Mouse (Mus musculus): ENCODE data around the gene Trim67. TPM values are rescaled to one million over a fixed set of nuclear protein-coding genes. Genes with fewer than 3 reads are reported as not detected.

Trim67 gene
- 0.05 and 0.10 TPM in 2 replicates for polyA plus RNA-seq (2016; fragmentation: Nextera tagmentation; extraction: Ambion mirVana)

DNA sequence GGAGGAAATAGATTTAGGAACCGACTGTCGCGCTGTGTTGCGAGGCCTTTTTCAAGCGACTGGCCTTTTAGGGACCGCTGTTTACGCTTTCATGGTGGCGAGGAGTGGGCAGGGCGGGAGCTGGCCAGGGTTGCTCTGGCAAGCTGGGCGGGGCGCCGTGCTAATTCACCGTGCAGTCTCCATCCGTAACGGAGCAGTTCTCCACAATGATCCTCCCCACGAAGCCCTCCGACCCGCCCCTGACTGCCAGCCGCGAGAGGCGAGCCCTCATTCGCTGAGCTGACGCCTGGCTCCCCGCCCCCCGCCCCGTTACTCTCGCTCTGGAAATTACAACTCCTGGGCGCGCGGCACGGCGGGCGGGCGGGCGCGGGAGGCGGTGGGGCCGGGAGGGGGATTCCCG lies at the start of gene Trim67:
Trim67 (plus strand) TSS at position 385 of the 400 bp plus-strand sequence.
- DNase-seq (ENCODE audit: low spot score): peak; percentile 92
- Histone ChIP-seq H3K36me3 (no peaks in the 10 kb centered on the region), H3K27me3 (ENCODE audit: insufficient read depth, poor library complexity, severe bottlenecking) (peaks cover 71% of the 10 kb centered on the region), H3K4me3 (peak within 1 kb of the TSS; percentile 72), H3K27ac (peak within 1 kb of the TSS; percentile 60), H3K9me3 (no peaks in the 10 kb centered on the region), H3K4me1 (peaks cover 36% of the 10 kb centered on the region)
- 1% methylated on average over 39 of the region's 39 CpGs for WGBS

DNA sequence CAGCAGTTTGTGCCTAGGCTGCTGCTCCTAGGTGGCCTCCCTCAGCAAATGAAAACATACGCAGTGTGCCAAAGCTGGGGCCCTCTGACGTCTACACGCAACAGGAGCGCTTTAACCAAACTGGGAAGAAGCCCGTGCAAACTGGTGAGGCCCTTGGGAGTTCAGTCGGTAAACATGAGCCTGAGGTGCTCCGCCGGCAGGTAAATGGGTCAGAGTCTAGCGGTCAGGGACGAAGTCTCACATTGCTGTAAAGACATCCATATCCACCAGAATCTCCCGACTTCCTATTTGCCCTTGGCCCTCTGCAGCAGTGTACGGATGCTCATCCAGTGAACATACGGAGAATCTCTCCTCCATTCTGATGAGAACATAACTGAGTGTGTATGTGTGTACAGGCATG lies 46.2 kb upstream of the Trim67 start:
- DNase-seq (ENCODE audit: low spot score): no peak
- no peaks in the 10 kb centered on the region for H3K36me3 ChIP-seq
- peaks cover 34% of the 10 kb centered on the region for H3K4me1 ChIP-seq
- H3K27ac ChIP-seq: no peak overlapping the region
- H3K9me3 ChIP-seq: no peaks in the 10 kb centered on the region
- H3K27me3 ChIP-seq (ENCODE audit: insufficient read depth, poor library complexity, severe bottlenecking): peaks cover 27% of the 10 kb centered on the region
- H3K4me3 ChIP-seq: no peak overlapping the region
- 74% methylated on average over 13 of the region's 13 CpGs for WGBS

DNA sequence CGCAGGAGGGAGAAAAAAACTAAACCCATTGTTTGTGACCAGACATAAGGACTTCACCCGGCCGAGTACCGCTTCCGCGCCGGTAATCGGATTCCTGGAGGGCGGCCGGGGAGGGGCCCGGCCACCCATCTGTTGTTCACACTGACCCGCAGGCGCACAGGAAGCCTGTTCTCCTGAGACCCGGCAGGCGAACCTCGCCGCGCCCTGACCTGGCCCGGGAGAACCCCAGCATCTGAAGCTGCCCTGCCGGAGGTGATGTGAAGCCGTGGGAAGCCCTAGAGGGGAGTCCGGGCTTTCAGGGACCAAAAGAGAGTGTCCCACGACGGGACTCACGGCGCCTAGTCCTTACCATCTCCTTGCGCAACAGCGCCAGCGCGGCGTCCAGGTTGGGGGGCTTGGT lies 41.7 kb upstream of the Trim67 start:
- H3K27ac ChIP-seq: peak overlapping the region; percentile 77
- H3K4me3 ChIP-seq: peak overlapping the region; percentile 82
- H3K27me3 ChIP-seq (ENCODE audit: insufficient read depth, poor library complexity, severe bottlenecking): peaks cover 51% of the 10 kb centered on the region
- no peaks in the 10 kb centered on the region for H3K36me3 ChIP-seq
- H3K9me3 ChIP-seq: no peaks in the 10 kb centered on the region
- WGBS: 1% methylated on average over 31 of the region's 31 CpGs
- peak; percentile 80 for DNase-seq (ENCODE audit: low spot score)
- H3K4me1 ChIP-seq: peaks cover 46% of the 10 kb centered on the region

DNA sequence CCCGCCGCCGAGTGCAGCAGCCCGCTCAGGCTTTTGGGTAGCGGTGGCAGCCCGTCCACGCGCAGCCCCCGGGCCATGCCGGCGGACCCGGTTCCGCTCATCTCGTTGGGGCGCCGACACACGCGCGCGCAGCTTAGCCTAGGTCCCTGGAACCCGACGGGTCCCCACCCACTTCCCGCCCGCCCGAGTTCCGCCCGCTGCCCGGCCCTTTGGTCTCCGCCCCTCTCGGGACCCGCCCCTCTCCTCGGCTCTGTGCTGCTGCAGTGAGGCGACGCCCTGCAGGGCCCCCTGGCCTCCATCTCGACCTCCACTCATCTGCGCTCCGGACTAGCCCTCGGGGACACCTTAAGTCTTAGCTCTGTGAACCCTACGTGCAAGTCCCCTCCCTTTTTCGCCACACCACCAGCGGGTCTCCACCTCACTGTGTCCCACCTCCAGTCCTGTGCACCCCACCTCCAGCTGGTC lies 41.2 kb upstream of the Trim67 start, which contains the start of gene Fam89a:
Fam89a (minus strand) TSS at position 124 of the 465 bp plus-strand sequence.
- Histone ChIP-seq H3K9me3 (no peaks in the 10 kb centered on the region), H3K36me3 (no peaks in the 10 kb centered on the region), H3K27ac (peak within 1 kb of the TSS; percentile 77), H3K4me3 (peak within 1 kb of the TSS; percentile 82), H3K4me1 (peaks cover 42% of the 10 kb centered on the region), H3K27me3 (ENCODE audit: insufficient read depth, poor library complexity, severe bottlenecking) (peaks cover 53% of the 10 kb centered on the region)
- peak; percentile 91 for DNase-seq (ENCODE audit: low spot score)
- WGBS: under 1% methylated on average over 25 of the region's 41 CpGs

DNA sequence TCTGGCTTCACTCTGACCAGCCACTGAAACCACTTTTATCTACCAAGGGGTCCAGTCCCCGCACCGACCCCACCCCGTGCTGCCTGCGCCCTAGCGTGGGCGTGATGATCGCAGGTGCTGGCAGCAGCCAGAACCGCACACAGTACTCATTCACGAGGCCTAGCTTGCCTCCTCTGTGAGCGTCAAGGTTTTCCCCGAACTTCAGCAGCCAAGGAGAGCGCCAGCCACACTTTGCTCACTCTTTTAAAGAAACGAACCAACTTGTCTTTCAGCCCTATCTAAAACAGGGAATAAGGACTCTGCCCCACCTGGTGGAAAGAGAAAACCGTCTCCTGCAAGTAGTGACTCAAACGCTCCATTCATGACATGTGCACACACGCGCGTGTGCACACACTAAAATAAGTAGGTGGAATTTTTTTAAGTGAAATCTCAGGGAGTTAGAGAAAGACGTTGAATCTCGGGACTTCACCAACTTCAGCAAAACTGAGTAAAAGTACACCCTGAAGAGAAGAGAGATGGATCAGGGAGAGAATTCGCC lies 40.5 kb upstream of the Trim67 start:
- Histone ChIP-seq H3K9me3 (no peaks in the 10 kb centered on the region), H3K27ac (peak overlapping the region; percentile 77; the same call in 1 of the 2 replicates), H3K4me3 (peak overlapping the region; percentile 82), H3K27me3 (ENCODE audit: insufficient read depth, poor library complexity, severe bottlenecking) (peaks cover 53% of the 10 kb centered on the region), H3K36me3 (no peaks in the 10 kb centered on the region), H3K4me1 (peaks cover 42% of the 10 kb centered on the region)
- no peak for DNase-seq (ENCODE audit: low spot score)
- WGBS: 36% methylated on average over 21 of the region's 21 CpGs

DNA sequence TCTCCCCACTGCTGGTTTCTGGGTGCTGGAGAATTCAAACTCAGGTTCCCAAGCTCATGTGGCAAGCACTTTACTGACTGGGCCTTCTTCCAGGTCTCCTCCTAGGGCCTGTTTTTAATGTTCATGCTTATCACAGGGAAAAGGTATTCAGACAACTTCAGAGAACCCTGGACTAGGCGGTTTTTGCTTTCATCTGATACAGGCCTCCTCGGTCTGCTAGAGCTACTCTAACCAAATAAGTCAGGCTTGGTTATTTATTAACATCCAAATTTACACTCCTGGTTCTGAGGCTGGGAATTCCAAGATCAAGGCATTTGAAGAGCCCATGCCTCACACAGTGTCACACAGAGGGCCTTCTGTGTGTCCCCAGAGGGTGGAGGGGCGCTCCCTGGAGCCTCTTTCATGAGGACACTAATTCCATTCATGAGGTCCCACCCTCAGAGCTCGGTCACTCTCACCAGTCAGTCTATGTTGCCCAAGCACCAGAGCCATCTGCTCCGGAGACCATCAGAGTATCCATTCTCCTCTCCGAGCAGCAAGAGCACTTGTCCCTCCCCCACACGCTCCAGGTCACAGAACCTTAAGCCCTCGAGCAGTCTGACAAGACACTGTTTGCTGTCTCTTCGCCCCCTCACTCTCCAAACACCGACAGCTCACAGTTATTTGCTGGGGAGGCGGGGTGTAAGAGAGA lies 38.6 kb upstream of the Trim67 start:
- Histone ChIP-seq H3K27me3 (ENCODE audit: insufficient read depth, poor library complexity, severe bottlenecking) (peaks cover 48% of the 10 kb centered on the region), H3K4me1 (peaks cover 42% of the 10 kb centered on the region), H3K4me3 (no peak overlapping the region), H3K9me3 (no peaks in the 10 kb centered on the region), H3K36me3 (no peaks in the 10 kb centered on the region), H3K27ac (no peak overlapping the region)
- DNase-seq (ENCODE audit: low spot score): no peak
- WGBS: 17% methylated on average over 11 of the region's 11 CpGs

DNA sequence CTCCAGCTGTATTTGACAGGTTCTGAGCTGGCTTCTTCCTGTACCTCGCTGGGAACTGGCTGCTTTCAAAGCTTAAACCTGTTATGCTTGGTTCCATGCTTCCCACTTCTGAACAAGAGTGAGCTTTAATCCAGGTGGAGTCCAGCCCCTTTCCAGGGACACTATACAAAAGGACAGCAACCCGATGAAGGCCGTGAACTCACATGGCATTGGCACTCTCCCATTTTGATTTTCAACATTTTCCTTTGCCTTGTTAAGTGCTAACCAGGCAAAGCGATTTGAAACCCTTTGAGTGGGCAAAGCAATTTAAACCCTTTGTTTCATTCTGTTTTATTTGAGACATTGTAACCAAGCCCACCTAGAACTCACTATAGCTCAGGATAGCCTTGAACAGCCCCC lies 38.1 kb upstream of the Trim67 start:
- Histone ChIP-seq H3K4me3 (no peak overlapping the region), H3K4me1 (peaks cover 40% of the 10 kb centered on the region), H3K36me3 (no peaks in the 10 kb centered on the region), H3K9me3 (no peaks in the 10 kb centered on the region), H3K27ac (no peak overlapping the region), H3K27me3 (ENCODE audit: insufficient read depth, poor library complexity, severe bottlenecking) (peaks cover 44% of the 10 kb centered on the region)
- no peak for DNase-seq (ENCODE audit: low spot score)
- WGBS: 43% methylated on average over 4 of the region's 4 CpGs

DNA sequence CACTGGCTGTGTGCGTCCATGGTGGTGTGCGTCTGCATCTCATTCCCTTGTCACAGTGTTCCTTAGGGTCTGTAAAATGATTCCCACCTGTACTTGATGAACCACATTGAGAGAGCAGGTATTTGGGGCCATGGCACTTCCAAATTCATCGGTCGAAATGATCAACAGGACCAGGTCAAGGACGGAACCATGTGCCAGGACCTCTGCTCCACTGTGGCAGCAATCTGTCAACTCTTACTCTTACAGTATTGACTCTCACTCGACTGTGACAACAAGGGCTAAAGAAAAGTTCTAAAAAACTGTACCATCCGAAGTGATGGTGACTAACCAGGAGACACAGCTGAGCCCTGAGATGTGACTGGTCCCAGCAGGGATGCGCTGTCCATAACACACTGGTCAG lies 37.4 kb upstream of the Trim67 start:
- no peak overlapping the region for H3K27ac ChIP-seq

DNA sequence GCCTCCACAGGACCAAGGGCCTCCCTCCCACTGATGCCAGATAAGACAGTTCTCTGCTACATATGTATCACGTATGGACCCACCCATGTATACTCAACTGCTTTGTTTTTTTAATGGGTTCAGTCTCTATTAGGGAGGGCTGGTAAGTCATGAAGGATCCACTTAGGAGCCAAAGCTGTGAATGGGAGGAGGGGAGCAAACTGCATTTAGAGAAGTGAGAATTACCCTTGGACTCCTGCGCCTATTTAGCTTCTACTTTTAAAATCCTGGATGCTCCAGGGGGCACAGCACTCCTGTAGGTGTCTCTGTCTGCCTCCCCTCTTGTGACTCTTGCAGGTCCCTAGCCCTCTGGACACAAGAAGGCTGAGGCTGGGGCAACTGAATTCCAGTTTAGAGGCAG lies 36.7 kb upstream of the Trim67 start:
- WGBS: 45% methylated on average over 2 of the region's 2 CpGs
- peaks cover 30% of the 10 kb centered on the region for H3K27me3 ChIP-seq (ENCODE audit: insufficient read depth, poor library complexity, severe bottlenecking)
- no peak for DNase-seq (ENCODE audit: low spot score)
- no peak overlapping the region for H3K4me3 ChIP-seq
- peaks cover 28% of the 10 kb centered on the region for H3K4me1 ChIP-seq
- H3K36me3 ChIP-seq: no peaks in the 10 kb centered on the region
- H3K27ac ChIP-seq: no peak overlapping the region
- no peaks in the 10 kb centered on the region for H3K9me3 ChIP-seq

More for the DNA sequence above, 37.4 kb upstream of the Trim67 start:
- peaks cover 37% of the 10 kb centered on the region for H3K27me3 ChIP-seq (ENCODE audit: insufficient read depth, poor library complexity, severe bottlenecking)
- 80% methylated on average over 8 of the region's 8 CpGs for WGBS
- H3K9me3 ChIP-seq: no peaks in the 10 kb centered on the region
- no peak overlapping the region for H3K4me3 ChIP-seq
- H3K4me1 ChIP-seq: peaks cover 33% of the 10 kb centered on the region
- no peaks in the 10 kb centered on the region for H3K36me3 ChIP-seq
- no peak for DNase-seq (ENCODE audit: low spot score)

DNA sequence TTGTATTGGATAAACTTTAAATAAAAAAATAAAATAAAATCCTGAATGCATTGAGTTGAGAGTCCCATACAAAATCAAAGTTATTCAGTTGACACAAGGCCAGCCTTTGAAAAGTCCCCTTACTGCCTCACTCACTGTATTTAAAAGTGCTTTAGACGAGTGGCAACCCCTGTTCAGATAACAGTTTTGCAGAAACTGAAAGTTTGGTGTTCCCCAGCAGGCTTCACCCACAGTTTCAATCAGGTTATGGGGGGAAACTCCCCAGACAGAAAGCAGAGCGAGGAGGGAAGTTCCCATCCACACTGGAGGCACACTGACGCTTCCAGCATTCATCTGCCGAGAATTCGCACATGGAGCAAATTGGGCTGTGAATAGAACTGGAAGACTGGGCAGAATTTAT lies 36.3 kb upstream of the Trim67 start:
- no peak for DNase-seq (ENCODE audit: low spot score)
- 61% methylated on average over 5 of the region's 5 CpGs for WGBS
- Histone ChIP-seq H3K27ac (no peak overlapping the region), H3K36me3 (no peaks in the 10 kb centered on the region), H3K4me1 (peaks cover 23% of the 10 kb centered on the region), H3K4me3 (no peak overlapping the region), H3K27me3 (ENCODE audit: insufficient read depth, poor library complexity, severe bottlenecking) (peaks cover 26% of the 10 kb centered on the region), H3K9me3 (no peaks in the 10 kb centered on the region)

DNA sequence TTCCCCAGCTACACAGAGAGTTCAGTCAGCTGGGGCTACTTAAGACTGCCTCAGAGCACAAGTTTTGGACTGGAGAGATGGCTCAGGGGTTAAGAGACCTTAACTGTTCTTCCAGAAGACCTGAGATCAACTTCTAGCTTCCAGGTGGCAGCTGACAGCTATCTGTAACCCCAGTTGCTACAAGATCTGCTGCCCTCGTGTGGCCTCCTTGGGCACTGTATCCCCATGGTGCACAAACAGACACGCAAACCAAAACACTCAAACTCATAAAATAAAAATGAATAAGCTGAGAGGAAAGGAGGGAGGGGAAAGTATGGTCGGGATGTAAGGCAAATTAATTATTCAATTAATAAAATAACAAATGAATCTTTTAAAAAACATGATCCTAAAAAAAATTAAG lies 34.3 kb upstream of the Trim67 start:
- 36% methylated on average over 3 of the region's 3 CpGs for WGBS
- no peaks in the 10 kb centered on the region for H3K9me3 ChIP-seq
- H3K36me3 ChIP-seq: no peaks in the 10 kb centered on the region
- no peak overlapping the region for H3K4me3 ChIP-seq
- peaks cover 12% of the 10 kb centered on the region for H3K4me1 ChIP-seq
- H3K27me3 ChIP-seq (ENCODE audit: insufficient read depth, poor library complexity, severe bottlenecking): peaks cover 9% of the 10 kb centered on the region; the same call in 1 of the 2 replicates
- no peak overlapping the region for H3K27ac ChIP-seq
- no peak for DNase-seq (ENCODE audit: low spot score)

DNA sequence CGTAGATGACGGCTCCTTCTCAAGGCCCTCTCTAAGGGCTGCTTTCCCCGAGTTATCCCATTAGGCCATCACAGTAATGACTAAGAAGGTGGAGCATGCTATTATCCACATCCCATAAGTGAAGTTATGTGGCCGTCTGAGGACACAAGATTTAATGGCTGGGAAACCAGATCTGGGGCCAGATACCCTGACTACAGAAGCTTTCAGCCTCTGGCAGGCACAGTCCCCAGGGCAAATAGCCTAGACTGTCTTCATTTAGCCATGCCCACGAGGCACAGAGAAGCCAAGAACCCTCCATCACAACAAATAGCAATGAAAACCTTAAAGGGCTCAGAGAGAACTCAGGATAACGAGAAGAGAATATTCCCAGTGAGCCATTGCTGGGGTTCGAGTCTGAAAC lies 29.8 kb upstream of the Trim67 start:
- no peak overlapping the region for H3K27ac ChIP-seq
- H3K36me3 ChIP-seq: no peaks in the 10 kb centered on the region
- no peaks in the 10 kb centered on the region for H3K9me3 ChIP-seq
- no peak for DNase-seq (ENCODE audit: low spot score)
- no peaks in the 10 kb centered on the region for H3K4me1 ChIP-seq
- 67% methylated on average over 7 of the region's 7 CpGs for WGBS
- no peak overlapping the region for H3K4me3 ChIP-seq
- H3K27me3 ChIP-seq (ENCODE audit: insufficient read depth, poor library complexity, severe bottlenecking): no peaks in the 10 kb centered on the region

DNA sequence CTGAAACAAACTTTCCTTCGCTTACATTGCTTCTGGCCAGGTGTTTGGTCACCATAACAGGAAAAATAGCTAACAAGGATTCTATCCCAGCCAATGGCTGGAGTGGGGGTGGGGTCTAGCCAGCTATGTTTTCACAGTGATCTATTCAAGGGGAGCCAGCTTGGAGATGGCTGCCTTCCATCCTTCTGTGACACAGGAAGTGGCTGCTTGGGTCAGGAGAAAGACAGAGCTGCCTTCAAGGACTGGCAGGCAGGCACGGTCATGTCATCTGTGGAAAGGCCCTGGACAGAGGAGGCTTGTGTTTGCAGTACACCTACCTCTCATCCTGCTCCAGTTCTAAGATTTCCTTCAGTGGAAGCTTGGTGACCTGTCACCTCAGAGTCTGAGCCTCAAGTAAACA lies 20.5 kb upstream of the Trim67 start:
- no peak for DNase-seq (ENCODE audit: low spot score)
- peaks cover 29% of the 10 kb centered on the region for H3K27me3 ChIP-seq (ENCODE audit: insufficient read depth, poor library complexity, severe bottlenecking)
- WGBS: 64% methylated on average over 2 of the region's 2 CpGs
- no peak overlapping the region for H3K4me3 ChIP-seq
- H3K4me1 ChIP-seq: peaks cover 13% of the 10 kb centered on the region; the same call in 1 of the 2 replicates
- no peaks in the 10 kb centered on the region for H3K36me3 ChIP-seq
- no peaks in the 10 kb centered on the region for H3K9me3 ChIP-seq
- no peak overlapping the region for H3K27ac ChIP-seq
